Mouse (Mus musculus) hindbrain, embryonic 16.5 days (tissue): ENCODE measurements around the gene Rfc4. TPM values are rescaled to one million over a fixed set of nuclear protein-coding genes. Genes with fewer than 3 reads are reported as not detected.

Source experiments
- ATAC-seq: fragments of 200-750 bp; cut with Nextera tagmentation; 2 replicates; pipeline ENCODE4 v1.8.0; 2017; ENCODE audit warnings: moderate TSS enrichment, moderate library complexity
- H3K27ac ChIP-seq: fragments of 300-500 bp; sonication (generic); 2 replicates; pipeline ENCODE4 v1.5.1; 2014; ENCODE audit warnings: low read depth, mild to moderate bottlenecking, control low read depth, low read length, moderate library complexity
- H3K27me3 ChIP-seq: fragments of 300-500 bp; sonication (generic); replicated peaks from 2 replicates; pipeline ENCODE4 v1.6.1; 2014; ENCODE audit warnings: low read length; ENCODE audit not compliant: control insufficient read depth, insufficient read depth
- H3K36me3 ChIP-seq: fragments of 300-500 bp; sonication (generic); 2 replicates; pipeline ENCODE4 v1.6.1; 2014; ENCODE audit warnings: mild to moderate bottlenecking, low read length, moderate library complexity, mixed read lengths; ENCODE audit not compliant: control insufficient read depth, insufficient read depth
- H3K4me1 ChIP-seq: fragments of 300-500 bp; sonication (generic); 2 replicates; pipeline ENCODE4 v1.6.1; 2014; ENCODE audit warnings: low read depth, low read length; ENCODE audit not compliant: control insufficient read depth, insufficient read depth
- H3K4me2 ChIP-seq: fragments of 300-500 bp; sonication (generic); 2 replicates; pipeline ENCODE4 v1.6.1; 2014; ENCODE audit warnings: mild to moderate bottlenecking, low read length, control low read depth, moderate library complexity
- H3K4me3 ChIP-seq: fragments of 300-500 bp; sonication (generic); 2 replicates; pipeline ENCODE4 v1.5.1; 2014; ENCODE audit warnings: mild to moderate bottlenecking, low read length, control low read depth, moderate library complexity
- H3K9ac ChIP-seq: fragments of 300-500 bp; sonication (generic); 2 replicates; pipeline ENCODE4 v1.6.1; 2014; ENCODE audit warnings: low read depth, mild to moderate bottlenecking, control low read depth, low read length, moderate library complexity
- H3K9me3 ChIP-seq: fragments of 300-500 bp; sonication (generic); 2 replicates; pipeline ENCODE4 v1.6.1; 2014; ENCODE audit warnings: mild to moderate bottlenecking, low read length, moderate library complexity; ENCODE audit not compliant: control insufficient read depth
- WGBS: fragments of 180-500 bp; shearing (Covaris S2); extraction: QIAGEN DNeasy Blood & Tissue Kit; methylation state at CpG from one replicate; pipeline ENCODE4 v1.1.7; 2014; 5-methylcytosine and 5-hydroxymethylcytosine counted together
- polyA plus RNA-seq: library from polyadenylated mRNA; unstranded; fragments of >200 nt; fragmentation: Nextera tagmentation; extraction: Ambion mirVana; gene quantifications from 2 replicates; pipeline ENCODE4 v1.2.1, GENCODE M21; 2015

The Rfc4 gene
- polyA plus RNA-seq, 1 experiment from 2014 or later, result 38.5 TPM

DNA sequence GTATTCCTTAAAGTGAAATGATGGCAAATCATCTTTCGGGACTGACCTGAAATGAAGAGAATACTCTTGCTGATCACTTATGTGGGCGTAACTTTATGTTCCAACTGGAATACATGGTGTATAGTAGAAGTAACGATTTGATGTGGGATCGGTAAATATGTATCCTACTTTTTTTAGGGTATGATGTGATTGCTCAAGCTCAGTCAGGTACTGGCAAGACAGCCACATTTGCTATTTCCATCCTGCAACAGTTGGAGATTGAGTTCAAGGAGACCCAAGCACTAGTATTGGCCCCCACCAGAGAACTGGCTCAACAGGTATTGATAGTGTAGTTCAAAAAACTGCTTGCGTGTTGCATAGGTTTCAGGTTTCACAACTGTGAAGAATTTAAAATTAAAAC is 18.6 kb downstream of the Rfc4 start:
- no peak overlapping the region for H3K27ac ChIP-seq
- H3K4me2 ChIP-seq, result peak overlapping the region; percentile 73
- H3K9me3 ChIP-seq, result no peaks in the 10 kb centered on the region
- peak overlapping the region; percentile 97 for H3K4me3 ChIP-seq
- no peaks in the 10 kb centered on the region for H3K27me3 ChIP-seq
- peaks cover 36% of the 10 kb centered on the region for H3K4me1 ChIP-seq
- ATAC-seq, result no peak
- peak overlapping the region; percentile 91 for H3K9ac ChIP-seq
- 4% methylated on average over 5 of the region's 5 CpGs for WGBS
- peaks cover 26% of the 10 kb centered on the region for H3K36me3 ChIP-seq

DNA sequence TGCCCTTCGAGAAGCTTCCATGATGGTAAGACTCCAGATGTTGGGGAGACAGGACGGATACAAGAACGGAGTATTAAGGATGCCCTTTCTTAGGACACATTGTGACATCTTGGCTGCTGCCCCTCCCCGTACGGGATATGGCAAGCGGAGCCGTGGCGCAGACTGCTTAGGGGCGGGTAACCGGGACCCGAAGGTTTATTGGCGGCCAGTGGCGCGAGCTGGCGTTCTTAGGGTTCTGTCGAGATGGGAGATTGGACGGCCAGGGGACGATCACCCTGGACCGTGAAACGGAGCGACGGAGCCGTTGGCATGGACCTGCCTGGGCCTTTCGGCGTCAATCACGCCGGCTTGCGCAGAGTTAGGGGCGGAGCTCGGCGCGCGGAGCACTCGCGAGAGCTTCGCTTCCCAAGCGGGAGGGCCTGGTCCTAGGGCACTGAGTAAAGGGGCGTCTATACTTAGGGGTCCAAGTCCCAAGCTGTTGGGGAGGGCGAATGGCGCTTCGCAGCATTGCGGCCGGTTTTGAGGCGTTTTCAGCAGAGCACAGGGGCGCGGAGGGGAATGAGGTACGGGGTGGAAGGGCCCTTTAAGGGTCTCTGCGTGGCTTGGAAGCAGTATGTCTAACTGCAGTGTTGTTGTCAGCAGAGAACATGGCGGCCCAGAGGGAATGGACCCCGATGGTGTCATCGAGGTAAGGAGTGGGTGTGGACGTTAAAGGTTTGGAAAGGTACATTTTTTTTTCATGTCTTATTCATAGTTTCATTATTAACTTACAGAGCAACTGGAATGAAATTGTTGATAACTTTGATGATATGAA is 19.4 kb downstream of the Rfc4 start:
- WGBS, result under 1% methylated on average over 50 of the region's 52 CpGs
- peak overlapping the region; percentile 73 for H3K4me2 ChIP-seq
- H3K27me3 ChIP-seq, result no peaks in the 10 kb centered on the region

DNA sequence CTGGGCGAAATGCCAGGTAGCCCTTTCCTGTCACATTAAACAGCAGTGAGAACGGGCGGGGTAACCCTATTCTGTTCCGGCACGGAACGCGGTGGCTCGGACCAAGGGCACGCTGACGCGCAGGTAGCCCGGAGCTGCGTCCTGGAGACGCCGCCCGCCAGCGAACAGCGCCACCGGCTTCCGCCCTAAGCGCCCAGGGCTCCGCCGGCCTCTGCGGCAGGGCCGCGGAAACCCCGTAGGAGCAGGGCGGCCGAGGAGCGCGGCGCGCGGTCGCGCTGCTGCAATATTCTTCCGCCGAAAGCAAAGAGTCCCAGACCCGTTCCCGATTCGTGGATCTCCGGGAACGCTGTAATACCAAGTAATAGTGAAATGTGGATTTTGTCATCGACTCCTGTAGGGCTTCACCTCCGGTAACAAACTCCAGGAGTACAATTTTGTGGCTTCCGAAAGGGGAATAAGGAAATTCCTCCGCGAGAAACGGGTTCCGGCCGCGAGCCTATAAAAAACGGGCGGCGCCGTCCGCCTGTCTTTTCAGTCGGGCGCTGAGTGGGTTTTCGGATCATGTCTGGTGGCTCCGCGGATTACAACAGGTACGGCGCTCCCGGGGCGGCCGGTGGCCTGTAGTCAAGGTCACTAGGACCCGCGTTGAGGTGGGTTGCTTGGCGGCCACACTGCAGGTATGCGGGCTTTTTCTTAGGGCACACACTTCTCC is 20.1 kb downstream of the Rfc4 start, which contains the start of gene Eif4a2:
Eif4a2 (plus strand) TSS at position 214 of the 712 bp plus-strand sequence.
- Histone ChIP-seq H3K9me3 (no peaks in the 10 kb centered on the region), H3K4me1 (peaks cover 30% of the 10 kb centered on the region), H3K27ac (peak within 1 kb of the TSS; percentile 100), H3K4me3 (peak within 1 kb of the TSS; percentile 97), H3K9ac (peak within 1 kb of the TSS; percentile 91), H3K4me2 (peak within 1 kb of the TSS; percentile 73), H3K27me3 (no peaks in the 10 kb centered on the region), H3K36me3 (peaks cover 16% of the 10 kb centered on the region)
- ATAC-seq, result peak; percentile 92
- WGBS, result under 1% methylated on average over 71 of the region's 71 CpGs

More for the DNA sequence above, 19.4 kb downstream of the Rfc4 start:
- peaks cover 36% of the 10 kb centered on the region for H3K4me1 ChIP-seq
- peaks cover 23% of the 10 kb centered on the region for H3K36me3 ChIP-seq
- peak overlapping the region; percentile 100 for H3K27ac ChIP-seq
- H3K9me3 ChIP-seq, result no peaks in the 10 kb centered on the region
- ATAC-seq, result peak; percentile 90
- peak overlapping the region; percentile 91 for H3K9ac ChIP-seq
- peak overlapping the region; percentile 97 for H3K4me3 ChIP-seq

DNA sequence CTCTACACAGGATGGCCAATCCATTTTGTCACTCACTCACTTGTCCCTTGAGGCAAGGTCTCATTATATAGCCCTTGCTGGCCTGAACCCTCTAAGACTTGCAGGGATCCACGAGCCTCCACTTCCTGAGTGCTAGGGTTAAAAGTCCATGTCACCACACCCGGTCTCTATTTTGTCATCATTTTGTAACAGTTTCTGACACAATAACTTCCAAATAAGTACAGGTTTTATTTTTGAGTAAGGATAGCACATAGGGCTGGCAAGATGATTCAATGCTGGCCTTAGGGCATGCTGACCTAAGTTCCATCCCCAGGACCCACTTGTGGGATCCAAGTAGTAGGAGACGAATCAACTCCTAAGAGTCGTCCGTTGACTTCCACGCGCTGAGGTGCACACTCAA is 21.4 kb downstream of the Rfc4 start:
- 78% methylated on average over 7 of the region's 7 CpGs for whole genome bisulfite sequencing

DNA sequence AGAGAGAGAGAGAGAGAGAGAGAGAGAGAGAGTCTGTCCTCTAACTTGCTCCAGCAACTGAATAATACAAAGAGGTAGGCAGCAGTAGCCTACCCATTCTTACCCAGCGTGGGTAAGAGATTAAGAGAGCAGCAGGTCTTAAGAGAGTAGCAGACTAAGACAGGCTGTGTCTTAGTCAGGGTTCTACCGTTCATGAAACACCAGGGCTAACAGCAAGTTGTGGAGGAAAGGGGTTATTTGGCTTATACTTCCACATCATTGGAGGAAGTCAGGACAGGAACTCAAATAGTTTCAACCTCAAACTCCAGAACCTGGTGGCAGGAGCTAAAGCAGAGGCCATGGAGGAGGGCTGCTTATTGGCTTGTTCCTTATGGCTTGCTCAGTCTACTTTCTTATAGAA is 23.7 kb downstream of the Rfc4 start:
- Histone ChIP-seq H3K4me1 (peaks cover 11% of the 10 kb centered on the region), H3K27ac (no peak overlapping the region), H3K9me3 (no peaks in the 10 kb centered on the region), H3K4me2 (no peak overlapping the region), H3K27me3 (peaks cover 4% of the 10 kb centered on the region), H3K4me3 (no peak overlapping the region), H3K36me3 (0 out of 2 replicates have a peak, but pooled peaks cover 2% of the 10 kb centered on the region), H3K9ac (no peak overlapping the region)
- 76% methylated on average over 2 of the region's 2 CpGs for WGBS
- no peak for ATAC-seq

More for the DNA sequence above, 21.4 kb downstream of the Rfc4 start:
- Histone ChIP-seq H3K4me2 (no peak overlapping the region), H3K27ac (no peak overlapping the region), H3K36me3 (peaks cover 5% of the 10 kb centered on the region), H3K9ac (no peak overlapping the region), H3K4me1 (peaks cover 19% of the 10 kb centered on the region), H3K4me3 (no peak overlapping the region), H3K27me3 (no peaks in the 10 kb centered on the region), H3K9me3 (no peaks in the 10 kb centered on the region)
- ATAC-seq, result no peak

DNA sequence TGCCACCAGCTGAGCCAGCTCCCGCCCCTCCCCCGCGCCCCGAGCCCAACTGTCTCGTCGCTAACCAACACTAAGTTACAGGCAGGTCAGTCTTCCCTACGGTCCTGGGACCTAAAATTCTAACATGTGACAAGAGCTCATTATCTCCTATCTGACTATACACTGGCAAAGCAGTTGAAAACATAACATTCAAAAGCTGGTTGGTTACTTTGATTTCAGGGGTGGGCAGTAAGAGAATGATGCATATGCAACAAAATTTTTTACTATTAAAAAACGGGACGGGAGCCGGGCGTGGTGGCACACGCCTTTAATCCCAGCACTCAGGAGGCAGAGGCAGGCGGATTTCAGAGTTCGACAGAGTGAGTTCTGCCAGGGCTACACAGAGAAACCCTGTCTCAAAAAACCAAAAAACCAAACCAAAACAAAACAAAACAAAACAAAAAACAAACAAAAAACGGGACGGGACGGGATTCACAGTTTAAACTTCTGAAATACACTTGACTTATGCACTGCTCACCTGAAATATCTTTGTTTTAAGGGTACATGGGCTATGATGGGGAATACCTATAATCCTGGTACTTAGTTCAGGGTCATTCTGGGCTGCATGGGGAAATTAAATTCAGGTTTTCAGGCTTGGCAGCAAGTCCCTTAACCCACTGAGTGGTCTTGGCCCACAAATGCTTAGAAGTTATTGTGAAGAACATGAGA is 24.3 kb downstream of the Rfc4 start:
- peaks cover 4% of the 10 kb centered on the region for H3K27me3 ChIP-seq
- no peak overlapping the region for H3K9ac ChIP-seq
- H3K9me3 ChIP-seq, result no peaks in the 10 kb centered on the region
- H3K27ac ChIP-seq, result no peak overlapping the region
- H3K4me2 ChIP-seq, result peak overlapping the region; percentile 44
- WGBS, result 48% methylated on average over 17 of the region's 17 CpGs
- no peaks in the 10 kb centered on the region for H3K36me3 ChIP-seq
- no peak for ATAC-seq
- H3K4me1 ChIP-seq, result peaks cover 11% of the 10 kb centered on the region
- peak overlapping the region; percentile 13; the same call in 1 of the 2 replicates for H3K4me3 ChIP-seq

DNA sequence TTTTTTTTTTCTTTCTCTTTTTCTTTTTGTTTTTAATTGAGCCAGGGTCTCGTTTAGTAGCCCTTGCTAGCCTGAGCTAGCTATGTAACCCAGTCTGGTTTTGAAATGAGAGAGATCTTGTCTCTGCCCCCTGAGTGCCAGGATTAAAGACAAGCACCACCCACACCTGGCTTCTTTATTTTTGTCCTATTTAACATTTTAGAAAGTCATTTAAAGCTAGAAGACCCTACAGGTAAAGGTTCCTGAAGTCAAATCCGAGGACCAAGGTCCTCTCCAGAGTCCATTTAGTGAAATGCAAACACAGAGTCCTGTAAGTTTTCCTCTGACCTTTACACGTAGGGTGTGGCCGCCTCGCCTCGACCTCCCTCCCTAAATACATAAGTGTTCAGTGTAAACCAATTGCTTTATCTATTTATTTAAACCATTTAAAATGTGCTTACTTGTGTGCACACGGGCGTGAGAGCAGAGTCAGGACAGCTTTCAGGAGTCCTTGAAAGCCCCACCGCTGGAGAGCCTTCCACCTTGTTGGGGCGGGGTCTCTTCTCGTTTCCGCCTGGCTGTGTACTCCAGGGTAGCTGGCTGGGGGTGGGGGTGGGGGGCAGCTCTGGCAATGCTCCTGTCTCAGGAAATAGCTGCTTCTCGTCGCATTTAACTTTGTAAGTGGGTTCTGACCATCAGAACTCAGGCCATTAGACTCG is 25.0 kb downstream of the Rfc4 start:
- Histone ChIP-seq H3K4me1 (peaks cover 11% of the 10 kb centered on the region), H3K9ac (no peak overlapping the region), H3K27me3 (peaks cover 4% of the 10 kb centered on the region), H3K9me3 (no peaks in the 10 kb centered on the region), H3K4me2 (peak overlapping the region; percentile 44), H3K4me3 (peak overlapping the region; percentile 13; the same call in 1 of the 2 replicates), H3K27ac (no peak overlapping the region), H3K36me3 (no peaks in the 10 kb centered on the region)
- 15% methylated on average over 15 of the region's 15 CpGs for WGBS
- ATAC-seq, result no peak

DNA sequence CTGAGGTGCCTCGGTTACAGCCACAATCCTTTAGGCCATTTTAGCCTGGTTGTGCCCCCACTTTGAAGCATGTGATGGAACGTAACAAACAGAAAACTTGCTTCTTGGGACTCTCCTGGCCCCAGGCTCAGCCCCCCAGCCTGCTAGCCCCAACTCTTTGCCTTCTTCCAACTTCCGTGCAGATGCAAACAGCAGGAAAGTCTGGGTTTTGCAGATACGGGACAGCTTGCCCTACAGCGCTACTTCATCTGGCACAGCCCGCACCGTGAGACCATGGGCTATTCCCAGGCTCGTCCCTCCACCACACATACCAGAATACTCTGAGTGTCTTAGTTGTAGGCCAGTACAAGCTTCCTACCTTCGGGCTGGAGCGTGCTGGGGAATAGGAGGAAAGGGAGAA is 26.9 kb downstream of the Rfc4 start:
- Histone ChIP-seq H3K4me3 (no peak overlapping the region), H3K9me3 (no peaks in the 10 kb centered on the region)
- WGBS, result 15% methylated on average over 10 of the region's 10 CpGs

More for the DNA sequence above, 26.9 kb downstream of the Rfc4 start:
- H3K9ac ChIP-seq, result no peak overlapping the region
- H3K4me2 ChIP-seq, result peak overlapping the region; percentile 61; the same call in 1 of the 2 replicates
- peaks cover 11% of the 10 kb centered on the region for H3K4me1 ChIP-seq
- peaks cover 4% of the 10 kb centered on the region for H3K27me3 ChIP-seq
- ATAC-seq, result peak; percentile 7; the same call in 1 of the 2 replicates
- H3K27ac ChIP-seq, result no peak overlapping the region
- no peaks in the 10 kb centered on the region for H3K36me3 ChIP-seq
